Mouse (Mus musculus) liver, embryonic 14.5 days (tissue): ENCODE measurements around the gene Ticam1. TPM values are rescaled to one million over a fixed set of nuclear protein-coding genes. Genes with fewer than 3 reads are reported as not detected.

ENCODE experiments used
- ATAC-seq: fragments of 200-750 bp; cut with Nextera tagmentation; 2 replicates; pipeline ENCODE4 v1.8.0; 2017; ENCODE audit warnings: moderate number of reproducible peaks, mild to moderate bottlenecking, moderate library complexity; ENCODE audit not compliant: insufficient read depth
- DNase-seq, 3 experiments: peaks; one replicate each; pipeline ENCODE4 v3.0.0-alpha.2; 2012 to 2013; ENCODE audit warnings: low read depth in 3 of 3, low spot score in 3 of 3
- H3K27ac ChIP-seq: fragments of 300-500 bp; sonication (generic); 2 replicates; pipeline ENCODE4 v1.5.1; 2014; ENCODE audit warnings: moderate library complexity, mild to moderate bottlenecking, control low read depth, inconsistent platforms
- H3K27me3 ChIP-seq: fragments of 300-500 bp; sonication (generic); 2 replicates; pipeline ENCODE4 v1.6.1; 2014; ENCODE audit warnings: mild to moderate bottlenecking, low read length, moderate library complexity; ENCODE audit not compliant: control insufficient read depth, insufficient read depth
- H3K36me3 ChIP-seq: fragments of 300-500 bp; sonication (generic); replicated peaks from 2 replicates; pipeline ENCODE4 v1.6.1; 2014; ENCODE audit warnings: low read depth; ENCODE audit not compliant: control insufficient read depth, insufficient read depth
- H3K4me1 ChIP-seq, 2 experiments: fragments of 200-500 bp in 1 of 2; fragments of 300-500 bp in 1 of 2; sonication (generic) in 1 of 2; replicated peaks; 2 replicates each; pipeline ENCODE4 v1.6.1; 2012 to 2014; ENCODE audit warnings: antibody characterized with exemption in 1 of 2, inconsistent platforms in 1 of 2, low read length in 1 of 2; ENCODE audit not compliant: control insufficient read depth in 2 of 2, insufficient read depth in 2 of 2
- H3K4me2 ChIP-seq: fragments of 300-500 bp; sonication (generic); 2 replicates; pipeline ENCODE4 v1.6.1; 2014; ENCODE audit warnings: low read depth, mild to moderate bottlenecking, control low read depth, moderate library complexity
- H3K4me3 ChIP-seq, 2 experiments: fragments of 200-500 bp in 1 of 2; fragments of 300-500 bp in 1 of 2; sonication (generic) in 1 of 2; 2 replicates each; pipeline ENCODE4 v1.5.1; 2012 to 2014; ENCODE audit warnings: low read depth in 2 of 2, low read length in 2 of 2, mild to moderate bottlenecking in 2 of 2, control low read depth in 1 of 2, inconsistent platforms in 1 of 2, moderate library complexity in 1 of 2; ENCODE audit not compliant: insufficient read depth in 1 of 2
- H3K9ac ChIP-seq: fragments of 300-500 bp; sonication (generic); replicated peaks from 2 replicates; pipeline ENCODE4 v1.6.1; 2014; ENCODE audit warnings: mild to moderate bottlenecking, control low read depth, moderate library complexity
- H3K9me3 ChIP-seq: fragments of 300-500 bp; sonication (generic); 2 replicates; pipeline ENCODE4 v1.6.1; 2016; ENCODE audit warnings: low read length, mixed read lengths; ENCODE audit not compliant: control insufficient read depth
- CTCF ChIP-seq: IDR thresholded peaks from 2 replicates; pipeline ENCODE4 v1.5.1; 2016; ENCODE audit warnings: antibody characterized with exemption, low read depth, control low read depth
- EP300 ChIP-seq: IDR thresholded peaks from 2 replicates; pipeline ENCODE4 v1.6.1; 2016; ENCODE audit warnings: antibody characterized with exemption, low read depth
- WGBS: fragments of 180-500 bp; shearing (Covaris S2); extraction: QIAGEN DNeasy Blood & Tissue Kit; methylation state at CpG from one replicate; pipeline ENCODE4 v1.1.7; 2014; ENCODE audit not compliant: insufficient replicate concordance; 5-methylcytosine and 5-hydroxymethylcytosine counted together
- polyA plus RNA-seq, 2 experiments: library from polyadenylated mRNA; depleted of rRNA in 1 of 2; stranded (reverse) in 1 of 2; unstranded in 1 of 2; fragments of >200 nt; fragmentation: Nextera tagmentation in 1 of 2; extraction: Ambion mirVana in 1 of 2; gene quantifications; 2 replicates each; pipeline versions ENCODE4 v1.2.1 to v1.2.3; 2012 to 2014

Ticam1 gene
- polyA plus RNA-seq, 2 experiments = 3.4 to 4.9 TPM

- H3K9ac ChIP-seq = no peak overlapping the region
- TF ChIP-seq CTCF = no peak
- no peak for TF ChIP-seq EP300
Observed at GRCm38 (mm10) chr17:56272644-56273043, 3.9 kb downstream of the Ticam1 start.

GRCm38 (mm10) chr17:56271609-56272253 lies 4.9 kb downstream of the Ticam1 start:
- peak; percentile 25; the same call in 1 of the 2 replicates for TF ChIP-seq CTCF
- TF ChIP-seq EP300 = no peak
- H3K4me2 ChIP-seq = no peak overlapping the region
- no peak for DNase-seq
- H3K27ac ChIP-seq = no peak overlapping the region
- no peak for ATAC-seq
- WGBS = 82% methylated on average over 12 of the region's 12 CpGs
- no peak overlapping the region for H3K9ac ChIP-seq
- H3K4me3 ChIP-seq = no peak overlapping the region
- H3K36me3 ChIP-seq = no peaks in the 10 kb centered on the region; the same call in 1 of the 2 replicates
- H3K9me3 ChIP-seq = no peaks in the 10 kb centered on the region
- H3K4me1 ChIP-seq = peaks cover 5 to 19% of the 10 kb centered on the region in 2 experiments; a peak in 3 of 4 replicates
- H3K27me3 ChIP-seq = no peaks in the 10 kb centered on the region

More at GRCm38 (mm10) chr17:56272644-56273043, 3.9 kb downstream of the Ticam1 start:
- H3K4me2 ChIP-seq = no peak overlapping the region
- no peaks in the 10 kb centered on the region; the same call in 1 of the 2 replicates for H3K36me3 ChIP-seq
- H3K4me3 ChIP-seq = no peak overlapping the region
- no peak for DNase-seq
- H3K27me3 ChIP-seq = no peaks in the 10 kb centered on the region
- H3K9me3 ChIP-seq = no peaks in the 10 kb centered on the region
- peaks cover 13 to 28% of the 10 kb centered on the region in 2 experiments for H3K4me1 ChIP-seq
- no peak for ATAC-seq
- no peak overlapping the region for H3K27ac ChIP-seq
- WGBS = 63% methylated on average over 3 of the region's 3 CpGs

- TF ChIP-seq EP300 = no peak
- no peak for TF ChIP-seq CTCF
- peaks cover 3 to 16% of the 10 kb centered on the region in 2 experiments; a peak in 2 of 4 replicates for H3K4me1 ChIP-seq
- no peak overlapping the region for H3K27ac ChIP-seq
- no peaks in the 10 kb centered on the region for H3K27me3 ChIP-seq
- H3K4me3 ChIP-seq = peak overlapping the region; percentile 36 to 44; a peak in 3 of 4 replicates
- no peak overlapping the region; the same call in 1 of the 2 replicates for H3K9ac ChIP-seq
- H3K36me3 ChIP-seq = no peaks in the 10 kb centered on the region; the same call in 1 of the 2 replicates
- H3K9me3 ChIP-seq = no peaks in the 10 kb centered on the region
- no peak for ATAC-seq
- DNase-seq = no peak
- 60% methylated on average over 3 of the region's 3 CpGs for WGBS
- peak overlapping the region; percentile 63 for H3K4me2 ChIP-seq
Observed at GRCm38 (mm10) chr17:56269741-56270140, 6.8 kb downstream of the Ticam1 start.

- no peak for TF ChIP-seq EP300
- TF ChIP-seq CTCF = no peak
- 13% methylated on average over 12 of the region's 12 CpGs for WGBS
- Histone ChIP-seq H3K9me3 (no peaks in the 10 kb centered on the region), H3K4me1 (peaks cover 3 to 13% of the 10 kb centered on the region in 2 experiments; a peak in 2 of 4 replicates), H3K27ac (peak overlapping the region; percentile 52), H3K9ac (peak overlapping the region; percentile 58), H3K4me2 (peak overlapping the region; percentile 63), H3K27me3 (no peaks in the 10 kb centered on the region), H3K36me3 (no peaks in the 10 kb centered on the region; the same call in 1 of the 2 replicates), H3K4me3 (peak overlapping the region; percentile 36 to 44)
- DNase-seq = peak; percentile 60 to 76 (median 69)
- peak; percentile 68 for ATAC-seq
Observed at GRCm38 (mm10) chr17:56269153-56269630, 7.4 kb downstream of the Ticam1 start.

- Histone ChIP-seq H3K4me2 (no peak overlapping the region), H3K9ac (no peak overlapping the region), H3K4me3 (no peak overlapping the region), H3K36me3 (peaks cover 7% of the 10 kb centered on the region), H3K27ac (no peak overlapping the region), H3K9me3 (no peaks in the 10 kb centered on the region), H3K27me3 (no peaks in the 10 kb centered on the region), H3K4me1 (peaks cover 3 to 12% of the 10 kb centered on the region in 2 experiments; a peak in 2 of 4 replicates)
- WGBS = 59% methylated on average over 3 of the region's 3 CpGs
- DNase-seq (no peak), ATAC-seq (no peak)
- TF ChIP-seq EP300 = no peak
- no peak for TF ChIP-seq CTCF
Observed at GRCm38 (mm10) chr17:56266271-56266670, 10.3 kb downstream of the Ticam1 start.
